Mouse (Mus musculus) regulatory T cell (primary cell): ENCODE measurements around the gene Armc5.

Source experiments
- in situ Hi-C: fragments of 300-600 bp; cut with MboI, MseI; formaldehyde crosslinking; loops from one replicate; pipeline ENCODE4 v1.15.1; 2025; ENCODE audit warnings: high pct_unique_total_duplicates

Gene Armc5

DNA sequence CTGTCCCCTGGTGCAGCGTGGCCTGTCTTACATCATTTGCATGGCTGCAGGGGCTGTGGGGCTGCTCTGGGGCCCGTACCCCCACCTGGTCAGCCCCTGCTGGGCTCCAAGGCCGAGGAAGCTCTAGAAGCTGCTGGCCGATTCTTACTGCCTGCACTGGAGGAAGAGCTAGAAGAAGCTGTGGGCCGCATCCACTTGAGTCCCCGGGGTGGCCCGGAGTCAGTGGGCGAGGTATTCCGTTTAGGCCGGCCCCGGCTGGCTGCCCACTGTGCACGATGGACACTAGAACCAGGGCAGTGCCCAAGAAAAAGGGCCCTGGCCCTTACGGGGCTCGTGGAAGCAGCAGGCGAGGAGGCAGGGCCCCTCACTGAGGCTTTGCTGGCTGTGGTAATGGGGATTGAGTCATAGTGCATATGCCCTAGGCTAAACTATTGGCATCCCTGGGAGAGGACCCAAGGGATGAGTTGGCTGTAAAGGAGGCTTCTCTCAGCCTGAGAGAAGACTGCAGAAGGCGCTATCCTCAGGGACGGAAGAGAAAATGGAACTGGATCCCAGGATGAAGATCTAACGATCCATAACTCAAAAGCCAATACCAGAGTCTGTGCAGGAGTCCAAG, 7.4 kb downstream of the Armc5 start:
- in situ Hi-C loops, result loop anchor here (10.0 kb wide), 1 partner anchor 100 kb away; no protein-coding TSS in a partner anchor

- in situ Hi-C loops, result loop anchor here (10.0 kb wide), 1 partner anchor 99 kb away; no protein-coding TSS in a partner anchor
These were observed 8.4 kb downstream of the Armc5 start for GRCm38 (mm10) chr7:128245547-128245946.

GRCm38 (mm10) chr7:128246496-128247391, 9.6 kb downstream of the Armc5 start, which contains the start of gene Tgfb1i1:
Tgfb1i1 (plus strand) TSS chr7:128246812.
- in situ Hi-C loops, result loop anchor here (10.0 kb wide), 1 partner anchor 98 kb away; no protein-coding TSS in a partner anchor

GRCm38 (mm10) chr7:128247443-128247842, 10.3 kb downstream of the Armc5 start:
- in situ Hi-C loops, result loop anchor here (10.0 kb wide), 1 partner anchor 97 kb away; no protein-coding TSS in a partner anchor

DNA sequence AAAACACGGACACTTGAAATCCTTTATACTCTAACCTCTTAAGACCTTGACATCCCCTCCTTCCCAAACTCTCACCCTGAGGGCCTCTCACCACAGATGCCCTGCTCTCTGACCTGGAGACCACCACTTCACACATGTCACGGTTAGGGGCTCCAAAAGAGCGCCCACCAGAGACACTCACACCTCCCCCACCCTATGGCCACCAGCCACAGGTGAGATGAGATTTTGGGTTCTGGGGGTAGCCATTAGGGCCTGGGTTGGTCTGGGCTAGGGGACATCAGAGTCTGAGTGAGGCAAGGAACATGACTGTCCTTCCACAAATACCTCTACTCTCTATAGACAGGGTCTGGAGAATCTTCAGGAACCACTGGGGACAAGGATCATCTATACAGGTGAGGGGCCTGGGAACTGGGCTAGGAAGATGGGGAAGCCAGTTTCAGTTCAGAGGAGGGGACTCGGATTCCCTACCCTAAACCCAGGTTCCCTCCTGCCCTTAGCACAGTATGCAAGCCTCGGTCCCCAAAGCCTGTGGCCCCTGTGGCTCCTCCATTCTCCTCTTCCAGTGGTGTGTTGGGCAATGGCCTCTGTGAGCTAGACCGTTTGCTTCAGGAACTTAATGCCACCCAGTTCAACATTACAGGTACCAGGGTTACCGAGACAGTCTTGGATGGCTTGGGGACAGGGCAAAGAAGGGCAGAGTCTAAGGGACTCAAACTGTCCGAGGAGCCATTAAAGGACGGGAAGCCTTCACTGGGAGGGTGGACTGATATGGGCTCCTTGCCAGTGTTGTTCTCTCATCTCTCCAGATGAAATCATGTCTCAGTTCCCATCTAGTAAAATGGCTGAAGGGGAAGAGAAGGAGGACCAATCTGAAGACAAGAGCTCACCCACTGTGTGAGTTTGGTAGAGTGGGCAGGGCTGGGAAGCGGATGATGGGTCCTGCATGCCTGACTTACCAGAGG, 11.2 kb downstream of the Armc5 start:
- in situ Hi-C loops, result loop anchor here (10.0 kb wide), 1 partner anchor 96 kb away; no protein-coding TSS in a partner anchor

GRCm38 (mm10) chr7:128249998-128250397, 12.9 kb downstream of the Armc5 start:
- in situ Hi-C loops, result loop anchor here (10.0 kb wide), 1 partner anchor 95 kb away; no protein-coding TSS in a partner anchor

DNA sequence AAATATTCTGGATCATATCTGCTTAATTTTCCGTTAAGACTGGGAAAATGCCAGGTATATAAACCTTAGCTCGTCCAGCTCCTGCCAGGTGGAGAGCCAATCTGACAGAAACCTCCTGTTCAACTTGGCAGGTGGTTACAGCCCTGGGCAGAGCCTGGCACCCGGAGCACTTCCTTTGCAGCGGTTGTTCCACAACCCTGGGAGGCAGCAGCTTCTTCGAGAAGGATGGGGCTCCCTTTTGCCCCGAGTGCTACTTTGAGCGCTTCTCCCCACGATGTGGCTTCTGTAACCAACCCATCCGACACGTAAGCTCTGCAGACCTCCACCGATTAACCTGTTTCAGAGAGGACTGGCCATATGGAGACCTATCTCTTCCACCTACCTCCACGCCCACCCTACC, 14.8 kb downstream of the Armc5 start:
- in situ Hi-C loops, result no loop called here

GRCm38 (mm10) chr7:128252609-128253008, 15.5 kb downstream of the Armc5 start:
- in situ Hi-C loops, result no loop called here

- in situ Hi-C loops, result no loop called here
These were observed 17.8 kb downstream of the Armc5 start for GRCm38 (mm10) chr7:128254978-128255377.

GRCm38 (mm10) chr7:128255757-128256156, 18.6 kb downstream of the Armc5 start:
- in situ Hi-C loops, result no loop called here

GRCm38 (mm10) chr7:128256783-128257334, 19.7 kb downstream of the Armc5 start:
- in situ Hi-C loops, result no loop called here

DNA sequence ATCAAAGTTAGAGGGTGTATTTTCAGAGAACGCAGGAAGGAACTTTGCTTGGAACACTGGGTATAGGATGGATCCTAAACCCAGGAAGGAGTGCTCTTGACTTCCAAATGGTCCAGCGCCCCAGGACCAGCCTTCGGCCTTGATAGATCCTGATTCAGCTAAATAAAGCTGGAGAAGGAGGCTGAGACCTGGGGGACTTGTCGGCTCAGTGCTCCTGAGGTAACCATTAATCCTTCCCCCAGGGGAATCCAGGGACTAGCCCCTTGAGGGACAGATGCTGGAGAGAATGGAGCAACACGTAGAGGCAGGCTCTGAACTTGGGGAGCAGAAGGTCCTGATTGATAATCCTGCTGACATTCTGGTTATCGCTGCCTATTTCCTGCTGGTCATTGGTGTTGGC, 28.3 kb downstream of the Armc5 start, which contains the start of gene Slc5a2:
Gene Slc5a2 (plus strand): TSS at position 247 of the 400 bp plus-strand sequence.
- in situ Hi-C loops, result no loop called here

- in situ Hi-C loops, result no loop called here
These were observed 28.9 kb downstream of the Armc5 start for GRCm38 (mm10) chr7:128266056-128266455.

DNA sequence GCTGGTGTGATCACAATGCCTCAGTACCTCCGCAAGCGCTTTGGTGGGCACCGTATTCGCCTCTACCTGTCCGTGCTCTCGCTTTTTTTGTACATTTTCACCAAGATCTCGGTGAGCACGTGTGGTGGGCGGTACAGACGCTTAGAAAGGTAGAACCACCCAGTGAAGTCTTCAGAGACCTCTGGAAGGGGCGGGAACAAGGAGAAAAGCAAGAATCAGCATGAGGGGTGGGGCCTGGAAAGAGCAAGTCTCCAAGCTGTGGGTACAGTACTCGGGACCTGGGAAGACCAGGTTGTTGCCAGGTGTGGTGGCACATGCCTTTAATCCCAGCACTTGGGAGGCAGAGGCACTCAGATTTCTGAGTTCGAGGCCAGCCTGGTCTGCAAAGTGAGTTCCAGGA, 30.2 kb downstream of the Armc5 start:
- in situ Hi-C loops, result no loop called here

DNA sequence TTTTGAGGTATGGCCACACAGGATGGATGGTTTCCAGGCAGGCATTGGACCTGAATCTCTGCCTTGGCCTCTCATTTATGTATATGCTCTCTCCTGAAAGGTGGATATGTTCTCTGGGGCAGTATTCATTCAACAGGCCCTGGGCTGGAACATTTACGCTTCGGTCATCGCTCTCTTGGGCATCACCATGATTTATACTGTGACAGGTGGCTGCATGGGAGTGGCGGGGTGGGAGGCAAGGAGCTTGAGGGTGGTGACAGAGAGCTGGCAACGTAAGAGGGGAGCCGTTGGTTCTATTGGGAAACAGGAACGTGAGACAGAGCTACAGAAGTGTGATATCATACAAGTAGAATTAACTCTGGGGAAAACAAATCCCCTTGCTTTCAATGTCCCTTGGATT, 30.7 kb downstream of the Armc5 start:
- in situ Hi-C loops, result no loop called here

DNA sequence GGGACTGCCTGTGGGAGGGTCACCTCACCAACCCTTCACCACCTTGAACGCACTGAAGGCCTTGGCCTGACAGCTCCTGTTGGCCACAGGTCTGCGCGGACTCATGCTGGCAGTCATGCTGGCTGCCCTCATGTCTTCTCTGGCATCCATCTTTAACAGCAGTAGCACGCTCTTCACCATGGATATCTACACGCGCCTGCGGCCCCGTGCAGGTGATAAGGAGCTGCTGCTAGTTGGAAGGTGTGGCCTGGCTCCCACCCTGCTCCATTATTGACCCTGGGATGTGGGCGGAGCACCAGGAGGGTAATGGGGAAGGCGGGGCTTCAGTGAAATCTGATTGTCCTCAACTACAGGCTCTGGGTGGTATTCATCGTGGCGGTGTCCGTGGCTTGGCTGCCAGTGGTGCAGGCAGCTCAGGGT, 33.3 kb downstream of the Armc5 start:
- in situ Hi-C loops, result no loop called here

GRCm38 (mm10) chr7:128271496-128271895, 34.4 kb downstream of the Armc5 start:
- in situ Hi-C loops, result no loop called here

DNA sequence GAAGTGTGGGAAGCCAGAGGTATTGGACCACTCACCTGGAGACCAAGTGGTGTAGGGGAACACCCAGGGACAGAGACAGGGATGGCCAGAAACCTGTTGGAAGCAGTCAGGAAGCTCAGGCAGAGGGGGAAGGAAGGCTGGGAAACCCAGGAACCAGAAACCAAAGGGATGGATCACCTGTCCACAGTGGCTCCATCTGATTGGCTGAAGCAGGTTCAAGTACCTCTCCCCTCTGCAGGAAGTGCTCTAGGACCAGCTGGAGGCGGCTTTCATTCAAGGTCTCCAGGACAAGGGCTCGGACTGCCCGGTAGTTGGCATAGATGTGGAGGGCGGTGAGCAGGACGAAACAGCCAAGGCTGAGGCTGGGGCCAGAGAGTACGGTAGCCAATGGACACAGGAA, 38.9 kb downstream of the Armc5 start:
- in situ Hi-C loops, result no loop called here

GRCm38 (mm10) chr7:128279750-128280149, 42.6 kb downstream of the Armc5 start:
- in situ Hi-C loops, result no loop called here

DNA sequence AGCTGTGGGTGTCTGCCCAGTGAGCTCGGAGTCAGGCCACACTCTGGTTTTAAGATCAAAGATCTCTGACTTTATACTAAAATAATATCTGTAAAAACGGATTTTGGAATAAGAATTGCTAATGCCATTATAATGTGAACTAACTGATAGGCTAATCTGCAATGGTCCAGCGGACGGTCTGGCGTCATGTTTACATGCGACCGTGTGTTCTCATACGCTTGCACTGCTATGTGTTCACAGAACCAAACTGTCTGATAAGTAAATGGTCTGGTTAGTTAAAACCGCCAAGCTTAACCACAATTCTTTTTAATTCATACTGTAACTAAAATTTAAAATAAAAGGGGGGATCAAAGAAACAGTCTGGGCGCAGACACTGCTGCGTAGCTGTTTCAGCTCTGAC, 44.6 kb downstream of the Armc5 start:
- in situ Hi-C loops, result no loop called here
